Mouse (Mus musculus) bone marrow, adult 2 months (tissue): ENCODE measurements around the gene Orc5.

Experiments
- CTCF ChIP-seq: fragments of 200-500 bp; IDR thresholded peaks from 2 replicates; pipeline ENCODE4 v1.5.1; 2011; ENCODE audit warnings: low read length, control low read depth; ENCODE audit not compliant: control insufficient read depth, insufficient read depth
- POLR2A ChIP-seq: fragments of 200-500 bp; IDR thresholded peaks from 2 replicates; pipeline ENCODE4 v1.6.1; 2011; ENCODE audit warnings: low read depth, mild to moderate bottlenecking, control low read depth, low read length, borderline replicate concordance; ENCODE audit not compliant: control insufficient read depth

- no peak for TF ChIP-seq POLR2A
- TF ChIP-seq CTCF = no peak
Observed at GRCm38 (mm10) chr5:22584556-22584955, 34.3 kb upstream of the Orc5 start.
